Mouse (Mus musculus) embryo, embryonic 11.5 days (tissue): ENCODE data around the gene Ccr7.

ENCODE experiments used
- DNase-seq: peaks from one replicate; pipeline ENCODE4 v3.0.0-alpha.2; 2012; ENCODE audit warnings: low read depth, low spot score

The Ccr7 gene

GRCm38 (mm10) chr11:99137385-99137784 lies 17.5 kb downstream of the Ccr7 start:
- DNase-seq = no peak

GRCm38 (mm10) chr11:99136961-99137360 lies 17.9 kb downstream of the Ccr7 start:
- DNase-seq = no peak

DNA sequence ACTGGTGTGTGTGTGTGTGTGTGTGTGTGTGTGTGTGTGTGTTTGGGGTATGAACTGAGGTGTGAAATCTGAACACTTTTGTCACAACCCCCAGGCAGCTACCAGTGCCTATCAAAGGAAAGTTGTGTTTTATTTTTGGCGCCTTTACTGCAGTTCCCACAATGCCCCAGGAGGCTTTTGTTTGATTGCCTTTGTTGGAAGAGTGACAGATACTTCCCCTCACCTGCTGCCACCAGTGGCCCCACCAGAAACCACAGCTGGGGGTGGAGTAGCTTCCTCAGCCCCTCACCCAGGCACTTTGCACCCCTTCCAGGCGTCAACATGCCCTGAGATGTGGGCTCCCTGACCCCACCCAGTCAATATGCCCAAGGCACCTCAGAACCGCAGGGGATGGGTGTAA lies 18.5 kb downstream of the Ccr7 start:
- DNase-seq = no peak

- DNase-seq = no peak
Measured at GRCm38 (mm10) chr11:99135047-99135440, 19.8 kb downstream of the Ccr7 start.

- no peak for DNase-seq
Measured at GRCm38 (mm10) chr11:99134266-99135046, 20.4 kb downstream of the Ccr7 start.

- DNase-seq = no peak
Measured at GRCm38 (mm10) chr11:99133285-99133897, 21.5 kb downstream of the Ccr7 start.

GRCm38 (mm10) chr11:99132091-99132730 lies 22.7 kb downstream of the Ccr7 start:
- no peak for DNase-seq

GRCm38 (mm10) chr11:99131463-99131840 lies 23.4 kb downstream of the Ccr7 start:
- DNase-seq = no peak

- no peak for DNase-seq
Measured at GRCm38 (mm10) chr11:99130736-99131462, 24.0 kb downstream of the Ccr7 start.

DNA sequence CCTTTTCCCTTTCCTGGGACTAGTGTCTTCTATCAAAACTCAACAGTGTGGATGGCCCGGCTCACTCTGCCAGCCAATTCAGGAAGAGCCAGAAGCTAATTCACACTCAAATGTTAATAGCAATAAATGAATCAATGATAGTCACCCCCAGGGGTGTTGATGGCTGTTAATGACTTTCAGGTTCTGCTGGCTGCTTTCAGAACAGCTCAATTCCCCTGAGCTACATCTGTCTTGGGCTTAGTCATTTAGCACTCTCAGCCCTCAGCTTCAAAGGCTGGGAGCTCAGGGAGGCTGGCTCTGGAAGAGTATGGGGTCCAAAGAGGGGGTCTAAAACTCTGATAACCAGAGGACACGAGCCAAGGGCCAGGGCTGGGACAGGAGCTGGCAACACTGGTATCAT lies 25.6 kb downstream of the Ccr7 start:
- no peak for DNase-seq

GRCm38 (mm10) chr11:99127785-99128682 lies 26.8 kb downstream of the Ccr7 start:
- DNase-seq = no peak

GRCm38 (mm10) chr11:99126482-99127253 lies 28.2 kb downstream of the Ccr7 start:
- DNase-seq = no peak

DNA sequence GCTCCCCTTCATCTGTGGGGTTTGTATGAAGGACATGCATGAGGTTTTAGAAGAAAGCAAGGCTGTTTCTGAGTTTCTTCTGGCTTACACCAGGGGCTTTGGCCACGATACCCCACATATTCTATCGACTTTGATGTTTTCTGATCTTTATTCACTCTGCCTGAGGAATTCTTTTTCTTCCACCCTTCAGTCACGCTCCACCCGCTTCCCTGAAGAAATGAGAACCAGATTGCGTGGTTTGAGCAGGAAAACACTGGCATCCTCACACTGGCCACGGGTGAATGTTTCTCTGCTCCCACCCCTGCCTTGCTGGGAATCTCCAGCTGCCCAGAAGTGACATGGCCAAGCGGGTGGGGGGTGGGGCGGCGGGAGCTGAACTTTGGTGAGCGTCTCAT lies 30.2 kb downstream of the Ccr7 start:
- DNase-seq = no peak

- no peak for DNase-seq
Measured at GRCm38 (mm10) chr11:99123977-99124634, 30.8 kb downstream of the Ccr7 start.

DNA sequence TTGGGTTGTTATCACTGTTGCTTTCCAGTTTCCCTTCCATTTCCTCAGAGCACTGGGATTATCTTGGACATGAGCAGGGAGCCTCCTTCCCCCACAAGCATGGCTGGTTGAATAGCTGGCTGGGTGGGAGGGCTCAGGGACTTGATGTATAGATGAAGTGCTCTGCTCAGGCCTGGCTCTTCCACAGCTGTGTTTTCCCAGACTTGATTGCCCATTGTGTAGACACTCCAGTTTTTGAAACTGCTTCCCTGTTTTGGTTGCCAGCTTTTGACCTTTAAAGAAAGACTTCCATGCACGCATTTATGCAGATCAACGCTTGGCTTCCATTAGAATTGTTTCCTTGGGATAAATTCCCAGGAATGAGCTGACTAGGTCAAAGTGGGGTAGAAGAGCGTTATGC lies 32.2 kb downstream of the Ccr7 start:
- no peak for DNase-seq

GRCm38 (mm10) chr11:99121218-99121631 lies 33.7 kb downstream of the Ccr7 start:
- no peak for DNase-seq

DNA sequence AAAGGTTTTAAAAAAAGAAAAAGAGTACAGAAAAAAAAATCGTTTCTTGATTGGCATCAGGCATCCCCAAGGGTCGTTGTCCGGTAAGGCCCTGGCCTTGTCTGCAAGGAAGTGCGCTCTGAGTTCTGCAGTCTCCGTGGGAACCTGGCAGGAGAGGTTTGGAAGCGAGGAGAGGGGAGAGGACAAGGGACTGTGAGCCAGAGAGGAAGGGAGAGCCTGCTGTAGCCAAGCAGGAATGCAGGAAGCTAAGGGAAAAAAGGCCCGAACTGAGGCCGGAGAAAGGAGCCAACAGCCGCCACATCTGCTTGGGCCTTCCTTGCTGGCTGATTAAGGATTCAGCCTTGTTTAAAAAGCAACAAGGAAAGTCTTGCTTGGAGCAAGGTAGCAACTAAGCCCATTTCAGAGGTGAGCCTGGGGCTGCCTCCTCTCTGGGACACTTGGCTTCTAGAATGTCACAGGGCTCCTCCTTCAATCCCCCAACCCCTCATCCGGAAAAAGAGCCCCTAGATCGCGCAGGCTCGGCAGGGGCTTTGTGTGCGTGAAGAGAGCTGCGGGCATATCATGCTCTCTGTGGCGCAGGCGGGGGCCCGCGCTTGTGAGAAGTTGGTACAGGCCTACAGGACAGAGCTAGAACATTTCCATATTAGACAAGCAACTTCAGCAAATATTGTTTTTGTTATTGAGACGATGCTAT lies 34.2 kb downstream of the Ccr7 start:
- no peak for DNase-seq

DNA sequence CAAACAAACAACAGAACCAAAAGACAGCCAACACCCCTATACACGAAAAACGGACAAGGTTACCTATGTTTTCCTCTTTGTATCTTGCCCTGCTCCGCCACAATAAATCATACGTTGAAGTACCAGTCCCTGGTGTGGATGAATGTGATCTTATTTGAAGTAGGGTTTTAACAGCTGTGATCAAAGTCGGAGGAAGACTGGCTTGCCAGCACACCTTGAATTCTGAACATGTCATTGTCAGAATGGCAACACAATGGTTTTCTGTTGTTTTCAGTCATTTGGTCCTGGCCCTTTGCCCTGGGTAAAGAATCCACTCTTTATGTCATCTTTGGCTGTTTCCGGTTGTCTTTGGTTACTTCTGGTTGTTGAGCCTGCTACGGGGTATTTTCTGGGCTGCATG lies 35.9 kb downstream of the Ccr7 start:
- no peak for DNase-seq

DNA sequence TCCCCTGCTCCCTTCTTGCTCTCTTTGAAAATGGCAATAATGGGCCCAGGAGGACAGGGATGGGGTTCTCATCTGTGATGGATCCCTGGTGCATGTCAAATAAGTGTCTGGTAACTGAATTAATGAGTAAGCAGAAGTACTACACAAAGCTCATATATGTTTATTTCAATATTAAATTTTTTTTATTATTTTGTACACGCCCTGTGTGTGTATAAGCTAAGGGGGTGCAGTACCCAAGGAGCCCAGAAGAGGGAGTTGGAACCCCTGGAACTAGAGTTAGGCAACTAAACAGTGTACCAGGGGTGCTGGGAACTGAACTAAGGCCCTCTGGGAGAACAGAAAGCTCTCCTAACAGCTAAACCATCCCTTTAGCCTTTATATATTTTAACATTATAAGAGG lies 36.5 kb downstream of the Ccr7 start:
- DNase-seq = no peak
